Mouse (Mus musculus): ENCODE measurements at regions not wholly inside any gene's neighbourhood (a gene's known extent, or its start where the extent isn't known, plus 50 kb on each side); places are given as distances from the start of the nearest gene placed in this dataset.

- TF ChIP-seq CTCF (IDR thresholded peaks at IDR 0.05; ENCODE audit: low read depth) (no peak), EP300 (IDR thresholded peaks at IDR 0.05; ENCODE audit: low read depth) (no peak)
Measured at GRCm38 (mm10) chrX:135096206-135096605, 81.2 kb downstream of the Gm15023 start.
